Mouse (Mus musculus) granulocyte monocyte progenitor cell, adult 5-6 weeks (primary cell): ENCODE results near the gene Mnd1. TPM values are rescaled to one million over a fixed set of nuclear protein-coding genes. Genes with fewer than 3 reads are reported as not detected.
A peak's percentile ranks its signal among the peaks of the same experiment; 100 is the strongest.

ENCODE experiments used
- ATAC-seq: replicated peaks from 2 replicates; pipeline ENCODE4 v1.8.0; 2016; ENCODE audit warnings: mild to moderate bottlenecking, moderate TSS enrichment, inconsistent platforms; ENCODE audit not compliant: poor library complexity, severe bottlenecking
- total RNA-seq, 2 experiments: library from RNA; stranded (forward) in 1 of 2; stranded (reverse) in 1 of 2; fragments of 200-712, 200-1000 nt in 1 of 2; fragments of >200 nt in 1 of 2; fragmentation: Nextera tagmentation in 1 of 2; gene quantifications; 2 replicates each; pipeline ENCODE4 v1.2.3; 2014 to 2017

Mnd1 gene
- total RNA-seq, 2 experiments from 2014 or later, result 32.1 to 37.9 TPM

- ATAC-seq, result no peak
Measured at GRCm38 (mm10) chr3:84165391-84165790, 9.8 kb upstream of the Mnd1 start.

GRCm38 (mm10) chr3:84157559-84158350, 2.2 kb upstream of the Mnd1 start:
- no peak for ATAC-seq

GRCm38 (mm10) chr3:84157011-84157410, 1.4 kb upstream of the Mnd1 start:
- ATAC-seq, result no peak

- ATAC-seq, result no peak
Measured at GRCm38 (mm10) chr3:84156105-84156504, 519 bp upstream of the Mnd1 start.

- ATAC-seq, result peak; percentile 28
Measured at GRCm38 (mm10) chr3:84155146-84155545, 440 bp downstream of the Mnd1 start.

- no peak for ATAC-seq
Measured at GRCm38 (mm10) chr3:84154721-84155141, 855 bp downstream of the Mnd1 start.

- no peak for ATAC-seq
Measured at GRCm38 (mm10) chr3:84149831-84150230, 5.8 kb downstream of the Mnd1 start.

GRCm38 (mm10) chr3:84140947-84141346, 14.6 kb downstream of the Mnd1 start:
- no peak for ATAC-seq

GRCm38 (mm10) chr3:84136509-84136908, 19.1 kb downstream of the Mnd1 start:
- no peak for ATAC-seq

- ATAC-seq, result peak; percentile 43
Measured at GRCm38 (mm10) chr3:84135933-84136332, 19.7 kb downstream of the Mnd1 start.

- peak; percentile 100 for ATAC-seq
Measured at GRCm38 (mm10) chr3:84135387-84135786, 20.2 kb downstream of the Mnd1 start.

- no peak for ATAC-seq
Measured at GRCm38 (mm10) chr3:84131369-84131768, 24.2 kb downstream of the Mnd1 start.

- no peak for ATAC-seq
Measured at GRCm38 (mm10) chr3:84130776-84131175, 24.8 kb downstream of the Mnd1 start.

GRCm38 (mm10) chr3:84128871-84129870, 26.4 kb downstream of the Mnd1 start:
- peak; percentile 48 for ATAC-seq

- no peak for ATAC-seq
Measured at GRCm38 (mm10) chr3:84127431-84127830, 28.2 kb downstream of the Mnd1 start.

GRCm38 (mm10) chr3:84126721-84127120, 28.9 kb downstream of the Mnd1 start:
- no peak; the same call in 1 of the 2 replicates for ATAC-seq

- ATAC-seq, result peak; percentile 84
Measured at GRCm38 (mm10) chr3:84125704-84126289, 29.8 kb downstream of the Mnd1 start.

GRCm38 (mm10) chr3:84123461-84123860, 32.1 kb downstream of the Mnd1 start:
- ATAC-seq, result 0 out of 2 replicates have a peak, but pooled peaks have one; percentile 31

GRCm38 (mm10) chr3:84118718-84119117, 36.9 kb downstream of the Mnd1 start:
- ATAC-seq, result no peak

GRCm38 (mm10) chr3:84118178-84118577, 37.4 kb downstream of the Mnd1 start:
- no peak for ATAC-seq

- no peak for ATAC-seq
Measured at GRCm38 (mm10) chr3:84108614-84109013, 47.0 kb downstream of the Mnd1 start.
